Mouse (Mus musculus): ENCODE measurements around the gene Abca9.

DNA sequence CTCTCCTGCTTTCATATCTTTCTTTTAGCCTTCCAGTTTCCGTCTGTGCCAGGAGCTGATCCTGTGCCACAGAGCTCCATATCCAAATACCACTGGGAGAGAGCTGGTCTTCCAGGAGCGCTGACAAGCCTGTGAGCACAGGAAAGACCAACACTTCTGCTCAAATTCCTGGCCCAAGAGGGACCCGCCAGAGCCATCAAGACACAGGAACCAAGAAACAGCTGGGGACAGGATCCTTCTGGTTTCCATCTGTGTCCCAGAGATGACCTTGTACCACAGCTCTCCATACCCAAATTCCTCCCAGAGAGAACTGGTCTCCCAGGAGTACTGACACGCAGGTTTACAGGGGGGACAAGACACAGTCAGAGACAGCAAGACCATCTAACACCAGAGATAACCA, 69.1 kb downstream of the Abca9 start:
- no peak for TF ChIP-seq MAX (IDR thresholded peaks at IDR 0.05)
- no peak for TF ChIP-seq CTCF (IDR thresholded peaks at IDR 0.05; ENCODE audit: control insufficient read depth, insufficient read depth, insufficient read length)
- TF ChIP-seq USF1 (IDR thresholded peaks at IDR 0.05; ENCODE audit: low read depth), result no peak
- TF ChIP-seq MYOD1 (IDR thresholded peaks at IDR 0.05; ENCODE audit: control insufficient read depth, insufficient read length, low read depth), result no peak
- TF ChIP-seq FOSL1 (IDR thresholded peaks at IDR 0.05; ENCODE audit: insufficient read depth, low read length, poor library complexity, severe bottlenecking), result no peak
- no peak for TF ChIP-seq MYOG (IDR thresholded peaks at IDR 0.05; ENCODE audit: control insufficient read depth, extremely low read depth, insufficient read length)

Data from C2C12 (cell line).